Mouse (Mus musculus) embryonic facial prominence, embryonic 14.5 days (tissue): ENCODE results near the gene Psmd13. TPM values are rescaled to one million over a fixed set of nuclear protein-coding genes. Genes with fewer than 3 reads are reported as not detected.

Experiments
- ATAC-seq: fragments of 200-750 bp; cut with Nextera tagmentation; 2 replicates; pipeline ENCODE4 v1.8.0; 2017; ENCODE audit warnings: low read depth, moderate number of reproducible peaks, moderate TSS enrichment
- DNase-seq: peaks from one replicate; pipeline ENCODE4 v3.0.0-alpha.2; 2015; ENCODE audit warnings: low spot score
- H3K27ac ChIP-seq: fragments of 300-500 bp; sonication (generic); replicated peaks from 2 replicates; pipeline ENCODE4 v1.5.1; 2014; ENCODE audit warnings: low read depth, mild to moderate bottlenecking, low read length, moderate library complexity
- H3K27me3 ChIP-seq: fragments of 300-500 bp; sonication (generic); replicated peaks from 2 replicates; pipeline ENCODE4 v1.6.1; 2014; ENCODE audit warnings: low read length; ENCODE audit not compliant: control insufficient read depth, insufficient read depth
- H3K36me3 ChIP-seq: fragments of 300-500 bp; sonication (generic); 2 replicates; pipeline ENCODE4 v1.6.1; 2014; ENCODE audit warnings: low read length, mixed read lengths; ENCODE audit not compliant: control insufficient read depth, insufficient read depth
- H3K4me1 ChIP-seq: fragments of 300-500 bp; sonication (generic); 2 replicates; pipeline ENCODE4 v1.6.1; 2014; ENCODE audit warnings: antibody characterized with exemption, low read length; ENCODE audit not compliant: control insufficient read depth, insufficient read depth
- H3K4me2 ChIP-seq: fragments of 300-500 bp; sonication (generic); 2 replicates; pipeline ENCODE4 v1.6.1; 2014; ENCODE audit warnings: low read depth, mild to moderate bottlenecking, low read length, moderate library complexity, mixed read lengths
- H3K4me3 ChIP-seq: fragments of 300-500 bp; sonication (generic); 2 replicates; pipeline ENCODE4 v1.5.1; 2014; ENCODE audit warnings: low read depth, mild to moderate bottlenecking, low read length
- H3K9ac ChIP-seq: fragments of 300-500 bp; sonication (generic); 2 replicates; pipeline ENCODE4 v1.6.1; 2014; ENCODE audit warnings: low read depth, mild to moderate bottlenecking, low read length, moderate library complexity, mixed read lengths
- H3K9me3 ChIP-seq: fragments of 300-500 bp; sonication (generic); 2 replicates; pipeline ENCODE4 v1.6.1; 2016; ENCODE audit warnings: low read length; ENCODE audit not compliant: control insufficient read depth
- WGBS: fragments of 180-500 bp; shearing (Covaris S2); extraction: QIAGEN DNeasy Blood & Tissue Kit; methylation state at CpG from one replicate; pipeline ENCODE4 v1.1.7; 2014; 5-methylcytosine and 5-hydroxymethylcytosine counted together
- polyA plus RNA-seq: library from polyadenylated mRNA; unstranded; fragments of >200 nt; fragmentation: Nextera tagmentation; extraction: Ambion mirVana; gene quantifications from 2 replicates; pipeline ENCODE4 v1.2.1, GENCODE M21; 2014

The Psmd13 gene
- polyA plus RNA-seq, 1 experiment from 2014 or later, result 127 TPM

GRCm38 (mm10) chr7:140843806-140844205, 38.0 kb upstream of the Psmd13 start:
- 73% methylated on average over 7 of the region's 7 CpGs for WGBS
- H3K9me3 ChIP-seq, result no peaks in the 10 kb centered on the region
- no peak overlapping the region for H3K27ac ChIP-seq
- H3K4me2 ChIP-seq, result no peak overlapping the region
- H3K4me1 ChIP-seq, result peaks cover 3% of the 10 kb centered on the region; the same call in 1 of the 2 replicates
- no peak for DNase-seq
- ATAC-seq, result no peak
- no peak overlapping the region for H3K9ac ChIP-seq
- H3K4me3 ChIP-seq, result no peak overlapping the region
- H3K27me3 ChIP-seq, result peaks cover 9% of the 10 kb centered on the region
- no peaks in the 10 kb centered on the region for H3K36me3 ChIP-seq

GRCm38 (mm10) chr7:140844905-140845665, 36.7 kb upstream of the Psmd13 start, which contains the start of gene Scgb1c1:
TSS of gene Scgb1c1 (plus strand) at chr7:140845547.
- Histone ChIP-seq H3K27me3 (peaks cover 9% of the 10 kb centered on the region), H3K27ac (no peak within 1 kb of the TSS), H3K36me3 (no peaks in the 10 kb centered on the region), H3K9ac (no peak within 1 kb of the TSS), H3K4me2 (no peak within 1 kb of the TSS), H3K9me3 (no peaks in the 10 kb centered on the region), H3K4me3 (no peak within 1 kb of the TSS), H3K4me1 (peaks cover 3% of the 10 kb centered on the region; the same call in 1 of the 2 replicates)
- 29% methylated on average over 11 of the region's 14 CpGs for WGBS
- peak; percentile 84 for ATAC-seq
- DNase-seq, result peak; percentile 90

DNA sequence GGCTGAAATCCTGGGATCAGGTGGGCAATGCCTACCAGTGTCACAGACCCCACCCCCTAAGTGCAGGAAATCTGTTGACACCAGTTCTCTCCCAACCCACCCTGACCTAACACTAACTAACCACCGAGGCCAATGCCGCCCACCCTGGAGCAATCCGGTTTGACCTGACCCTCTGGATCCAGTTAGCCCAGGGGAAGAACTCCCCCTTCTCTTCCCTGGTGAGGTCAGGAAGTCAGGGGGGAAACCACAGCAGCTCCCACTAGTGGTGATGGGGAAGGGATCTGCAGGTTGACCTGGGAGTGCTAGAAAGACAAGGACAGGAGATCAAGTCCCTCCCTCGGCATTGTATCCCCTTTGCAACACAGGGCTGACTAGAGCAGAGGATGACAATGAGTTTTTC, 36.1 kb upstream of the Psmd13 start:
- 38% methylated on average over 4 of the region's 4 CpGs for WGBS
- Histone ChIP-seq H3K4me3 (no peak overlapping the region), H3K27ac (no peak overlapping the region), H3K9me3 (no peaks in the 10 kb centered on the region), H3K36me3 (no peaks in the 10 kb centered on the region), H3K9ac (no peak overlapping the region), H3K27me3 (peaks cover 9% of the 10 kb centered on the region), H3K4me2 (no peak overlapping the region), H3K4me1 (peaks cover 3% of the 10 kb centered on the region; the same call in 1 of the 2 replicates)
- ATAC-seq (no peak), DNase-seq (no peak)

GRCm38 (mm10) chr7:140846676-140847075, 35.1 kb upstream of the Psmd13 start:
- Histone ChIP-seq H3K9ac (no peak overlapping the region), H3K27ac (no peak overlapping the region), H3K4me1 (no peaks in the 10 kb centered on the region), H3K27me3 (peaks cover 6% of the 10 kb centered on the region), H3K4me2 (no peak overlapping the region), H3K9me3 (no peaks in the 10 kb centered on the region), H3K4me3 (no peak overlapping the region), H3K36me3 (peaks cover 4% of the 10 kb centered on the region)
- no peak for DNase-seq
- ATAC-seq, result no peak
- WGBS, result 76% methylated on average over 10 of the region's 10 CpGs

DNA sequence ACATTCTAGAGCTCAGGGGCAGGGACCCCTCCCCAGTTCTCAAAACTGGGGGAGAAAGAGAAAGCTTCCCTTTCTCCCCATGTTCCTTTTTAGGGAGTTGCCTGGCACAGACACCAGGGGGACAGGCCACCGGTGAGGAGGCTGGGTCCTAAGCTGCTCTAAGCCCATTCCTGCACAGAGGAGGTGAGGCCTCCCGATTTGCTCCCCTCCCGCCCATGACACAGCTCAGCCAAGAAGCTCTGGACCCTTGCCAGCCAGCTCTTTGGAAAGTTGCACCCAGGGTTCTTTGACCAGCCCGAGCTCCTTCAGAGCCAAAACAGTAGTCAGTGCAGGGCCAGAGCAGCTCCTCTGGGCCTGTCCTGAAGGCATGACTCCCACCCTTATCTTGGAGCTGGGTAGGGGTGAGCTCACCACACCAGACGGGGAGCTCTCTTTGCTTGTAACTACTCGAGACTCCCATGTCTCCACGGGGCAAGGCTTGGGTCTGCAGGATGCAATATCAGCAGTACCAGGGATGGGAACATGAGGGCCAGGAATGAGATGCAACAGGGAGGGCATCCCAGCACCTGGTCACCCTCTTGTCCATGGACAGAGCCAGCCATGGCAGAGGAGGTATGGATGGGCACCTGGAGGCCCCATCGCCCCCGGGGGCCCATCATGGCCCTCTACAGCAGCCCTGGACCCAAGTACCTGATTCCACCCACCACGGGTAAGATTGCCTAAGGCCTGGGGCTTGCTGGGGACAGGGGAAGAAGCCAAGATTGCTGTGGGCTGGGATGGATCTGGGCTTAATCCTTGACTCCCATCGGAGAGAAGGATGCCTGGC, 33.8 kb upstream of the Psmd13 start, which contains the start of gene Odf3:
TSS of gene Odf3 (plus strand) at position 51 of the 826 bp plus-strand sequence.
- no peaks in the 10 kb centered on the region for H3K4me1 ChIP-seq
- no peak within 1 kb of the TSS for H3K4me3 ChIP-seq
- H3K9me3 ChIP-seq, result no peaks in the 10 kb centered on the region
- peak; percentile 59 for DNase-seq
- 59% methylated on average over 11 of the region's 11 CpGs for WGBS
- H3K36me3 ChIP-seq, result peaks cover 17% of the 10 kb centered on the region
- H3K9ac ChIP-seq, result no peak within 1 kb of the TSS
- H3K4me2 ChIP-seq, result no peak within 1 kb of the TSS
- peaks cover 6% of the 10 kb centered on the region; the same call in 1 of the 2 replicates for H3K27me3 ChIP-seq
- ATAC-seq, result peak; percentile 27; the same call in 1 of the 2 replicates
- no peak within 1 kb of the TSS for H3K27ac ChIP-seq

DNA sequence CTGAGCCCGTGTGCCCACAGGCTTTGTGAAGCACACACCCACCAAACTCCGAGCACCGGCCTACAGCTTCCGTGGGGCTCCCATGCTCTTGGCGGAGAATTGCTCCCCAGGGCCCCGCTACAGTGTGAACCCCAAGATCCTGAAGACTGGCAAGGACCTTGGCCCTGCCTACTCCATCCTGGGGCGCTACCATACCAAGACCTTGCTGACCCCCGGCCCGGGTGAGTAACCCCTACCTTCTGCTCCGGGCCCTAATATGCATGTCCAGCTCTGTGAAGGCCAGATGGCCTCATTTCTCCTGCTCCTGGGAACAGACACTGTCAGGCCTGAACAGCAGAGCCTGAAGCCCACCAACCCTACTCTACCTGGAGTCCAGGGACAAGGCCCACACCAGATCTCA, 33.2 kb upstream of the Psmd13 start:
- ATAC-seq (no peak), DNase-seq (no peak)
- H3K4me1 ChIP-seq, result no peaks in the 10 kb centered on the region
- H3K4me3 ChIP-seq, result no peak overlapping the region
- 96% methylated on average over 9 of the region's 10 CpGs for WGBS
- H3K9ac ChIP-seq, result no peak overlapping the region
- H3K4me2 ChIP-seq, result no peak overlapping the region
- no peaks in the 10 kb centered on the region for H3K9me3 ChIP-seq
- peaks cover 6% of the 10 kb centered on the region; the same call in 1 of the 2 replicates for H3K27me3 ChIP-seq
- peaks cover 24% of the 10 kb centered on the region for H3K36me3 ChIP-seq
- H3K27ac ChIP-seq, result no peak overlapping the region

GRCm38 (mm10) chr7:140851916-140852315, 29.9 kb upstream of the Psmd13 start:
- Histone ChIP-seq H3K27ac (no peak overlapping the region), H3K36me3 (peaks cover 36% of the 10 kb centered on the region), H3K4me1 (peaks cover 8% of the 10 kb centered on the region), H3K9ac (no peak overlapping the region), H3K9me3 (no peaks in the 10 kb centered on the region), H3K4me3 (no peak overlapping the region), H3K4me2 (no peak overlapping the region), H3K27me3 (no peaks in the 10 kb centered on the region)
- no peak for DNase-seq
- ATAC-seq, result no peak
- WGBS, result 100% methylated on average over 4 of the region's 4 CpGs

- Histone ChIP-seq H3K9ac (no peak overlapping the region), H3K27me3 (no peaks in the 10 kb centered on the region), H3K27ac (no peak overlapping the region), H3K4me3 (no peak overlapping the region), H3K9me3 (no peaks in the 10 kb centered on the region), H3K4me2 (no peak overlapping the region), H3K4me1 (peaks cover 16% of the 10 kb centered on the region), H3K36me3 (peaks cover 36% of the 10 kb centered on the region)
- 85% methylated on average over 9 of the region's 9 CpGs for WGBS
- DNase-seq, result no peak
- ATAC-seq, result no peak
Observed at GRCm38 (mm10) chr7:140853386-140853785, 28.4 kb upstream of the Psmd13 start.
